Mouse (Mus musculus) liver, embryonic 15.5 days (tissue): ENCODE measurements around the gene Tmem202. TPM values are rescaled to one million over a fixed set of nuclear protein-coding genes. Genes with fewer than 3 reads are reported as not detected.

ENCODE experiments used
- ATAC-seq: fragments of 200-750 bp; cut with Nextera tagmentation; 2 replicates; pipeline ENCODE4 v1.8.0; 2017; ENCODE audit warnings: moderate number of reproducible peaks, mild to moderate bottlenecking, moderate library complexity; ENCODE audit not compliant: insufficient read depth
- H3K27ac ChIP-seq: fragments of 300-500 bp; sonication (generic); replicated peaks from 2 replicates; pipeline ENCODE4 v1.5.1; 2015; ENCODE audit warnings: mild to moderate bottlenecking, inconsistent platforms
- H3K27me3 ChIP-seq: fragments of 300-500 bp; sonication (generic); 2 replicates; pipeline ENCODE4 v1.6.1; 2015; ENCODE audit warnings: mild to moderate bottlenecking, inconsistent platforms
- H3K36me3 ChIP-seq: fragments of 300-500 bp; sonication (generic); replicated peaks from 2 replicates; pipeline ENCODE4 v1.6.1; 2015; ENCODE audit warnings: moderate library complexity, mild to moderate bottlenecking, inconsistent platforms
- H3K4me1 ChIP-seq: fragments of 300-500 bp; sonication (generic); replicated peaks from 2 replicates; pipeline ENCODE4 v1.6.1; 2015; ENCODE audit warnings: inconsistent platforms
- H3K4me2 ChIP-seq: fragments of 300-500 bp; sonication (generic); 2 replicates; pipeline ENCODE4 v1.6.1; 2015; ENCODE audit warnings: moderate library complexity, mild to moderate bottlenecking, inconsistent platforms
- H3K4me3 ChIP-seq: fragments of 300-500 bp; sonication (generic); replicated peaks from 2 replicates; pipeline ENCODE4 v1.5.1; 2015; ENCODE audit warnings: mild to moderate bottlenecking, inconsistent platforms
- H3K9ac ChIP-seq: fragments of 300-500 bp; sonication (generic); 2 replicates; pipeline ENCODE4 v1.6.1; 2015; ENCODE audit warnings: moderate library complexity, mild to moderate bottlenecking, inconsistent platforms
- H3K9me3 ChIP-seq: fragments of 300-500 bp; sonication (generic); replicated peaks from 2 replicates; pipeline ENCODE4 v1.6.1; 2016; ENCODE audit warnings: inconsistent platforms
- WGBS: fragments of 180-500 bp; shearing (Covaris S2); methylation state at CpG from one replicate; pipeline ENCODE4 v1.1.7; 2015; ENCODE audit warnings: mixed read lengths; ENCODE audit not compliant: insufficient replicate concordance; 5-methylcytosine and 5-hydroxymethylcytosine counted together
- polyA plus RNA-seq: library from polyadenylated mRNA; unstranded; fragments of >200 nt; fragmentation: Nextera tagmentation; extraction: Ambion mirVana; gene quantifications from 2 replicates; pipeline ENCODE4 v1.2.1, GENCODE M21; 2015

Gene Tmem202
- polyA plus RNA-seq, 1 experiment from 2014 or later = 0.08 TPM

DNA sequence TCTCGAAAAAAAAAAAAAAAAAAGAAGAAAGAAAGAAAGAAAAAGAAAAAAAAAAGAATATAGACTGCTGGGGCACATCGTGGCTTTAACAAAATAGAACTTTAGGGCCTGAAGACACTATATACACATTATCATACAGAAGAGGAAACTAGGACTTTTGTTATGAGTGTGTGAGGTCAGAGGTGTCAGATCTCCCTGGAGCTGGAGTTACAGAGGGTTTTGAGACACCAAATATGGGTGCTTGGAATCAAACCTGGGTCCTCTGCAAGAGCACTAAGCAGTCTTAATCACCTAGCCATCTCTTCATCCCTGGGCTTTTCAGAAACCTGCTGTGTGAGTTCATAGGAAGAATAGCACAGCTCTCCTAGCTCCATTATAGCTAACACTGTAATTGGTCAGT is 6.2 kb downstream of the Tmem202 start:
- Histone ChIP-seq H3K4me1 (0 out of 2 replicates have a peak, but pooled peaks cover 2% of the 10 kb centered on the region), H3K9me3 (no peaks in the 10 kb centered on the region), H3K9ac (no peak overlapping the region), H3K4me3 (no peak overlapping the region), H3K27me3 (no peaks in the 10 kb centered on the region), H3K4me2 (no peak overlapping the region), H3K27ac (no peak overlapping the region), H3K36me3 (no peaks in the 10 kb centered on the region)
- 27% methylated on average over 2 of the region's 2 CpGs for WGBS
- no peak for ATAC-seq

DNA sequence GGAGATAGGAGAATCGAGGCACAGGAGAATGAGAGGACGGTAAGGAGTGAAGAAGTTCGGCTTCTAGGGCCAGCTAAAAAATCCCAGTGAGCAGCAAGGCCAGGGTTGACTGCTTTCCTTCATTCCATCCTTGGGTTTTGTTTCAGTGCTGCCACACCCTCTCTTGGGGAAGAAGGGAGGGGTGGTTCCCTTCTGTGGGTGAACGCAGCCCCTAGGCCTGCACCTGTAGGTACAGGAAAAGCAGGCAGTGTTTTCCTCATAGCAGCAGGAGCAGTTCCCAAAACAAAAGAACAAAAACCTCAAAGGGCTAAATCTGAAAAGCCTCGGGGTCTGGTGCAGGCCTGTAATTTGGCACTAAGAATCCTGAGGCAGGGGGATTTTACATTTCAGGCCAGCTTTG is 8.0 kb downstream of the Tmem202 start:
- Histone ChIP-seq H3K36me3 (no peaks in the 10 kb centered on the region), H3K9ac (no peak overlapping the region), H3K27me3 (no peaks in the 10 kb centered on the region), H3K4me2 (no peak overlapping the region), H3K4me1 (no peaks in the 10 kb centered on the region), H3K27ac (no peak overlapping the region), H3K4me3 (no peak overlapping the region), H3K9me3 (no peaks in the 10 kb centered on the region)
- ATAC-seq = no peak
- WGBS = 46% methylated on average over 5 of the region's 5 CpGs

DNA sequence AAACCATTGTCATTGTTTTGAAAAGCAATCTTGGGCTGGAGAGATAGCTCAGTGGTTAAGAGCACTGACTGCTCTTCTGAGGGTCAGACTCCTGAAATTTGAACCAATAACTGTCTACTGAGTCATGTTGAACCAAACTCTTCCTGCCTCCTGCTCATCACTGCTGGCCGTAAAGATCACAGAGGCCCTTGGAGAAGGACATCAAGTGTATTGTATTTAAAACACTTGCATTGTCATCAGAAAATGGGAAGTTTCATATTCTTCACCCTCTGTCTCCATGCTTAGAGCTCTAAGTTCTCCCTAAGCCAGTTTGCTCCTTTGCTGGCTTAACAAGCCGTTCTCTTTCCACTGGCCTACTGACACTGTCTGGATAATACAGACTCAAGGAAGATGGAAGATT is 11.4 kb downstream of the Tmem202 start:
- H3K27me3 ChIP-seq = no peaks in the 10 kb centered on the region
- H3K36me3 ChIP-seq = no peaks in the 10 kb centered on the region
- no peak for ATAC-seq
- H3K4me3 ChIP-seq = no peak overlapping the region
- H3K27ac ChIP-seq = no peak overlapping the region
- H3K9ac ChIP-seq = no peak overlapping the region
- H3K4me2 ChIP-seq = no peak overlapping the region
- H3K4me1 ChIP-seq = no peaks in the 10 kb centered on the region
- H3K9me3 ChIP-seq = no peaks in the 10 kb centered on the region
- WGBS = 56% methylated on average over 2 of the region's 2 CpGs

DNA sequence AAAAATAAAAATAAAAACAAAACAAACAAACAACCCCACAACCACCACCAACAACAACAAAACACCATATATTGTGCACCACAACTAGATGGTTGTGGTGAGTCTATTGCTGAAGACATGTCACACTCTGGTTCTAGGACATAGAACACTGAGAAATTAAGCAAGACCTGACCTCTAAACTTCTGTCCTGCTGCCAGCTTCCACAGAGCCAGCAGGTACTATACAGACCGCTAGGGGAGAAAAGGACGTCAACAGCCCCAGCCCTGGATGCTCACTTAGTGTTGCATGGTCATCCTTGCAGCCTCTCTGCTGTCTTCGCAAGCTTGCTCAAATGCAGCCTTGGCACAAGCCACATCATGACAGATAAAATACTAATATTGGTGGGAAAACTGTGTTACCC is 12.1 kb downstream of the Tmem202 start:
- H3K4me3 ChIP-seq = no peak overlapping the region
- 0 out of 2 replicates have a peak, but pooled peaks cover 5% of the 10 kb centered on the region for H3K4me1 ChIP-seq
- H3K9me3 ChIP-seq = no peaks in the 10 kb centered on the region
- no peak for ATAC-seq
- 71% methylated on average over 3 of the region's 3 CpGs for WGBS
- H3K27me3 ChIP-seq = no peaks in the 10 kb centered on the region
- H3K27ac ChIP-seq = no peak overlapping the region
- no peak overlapping the region for H3K9ac ChIP-seq
- no peak overlapping the region for H3K4me2 ChIP-seq
- H3K36me3 ChIP-seq = no peaks in the 10 kb centered on the region

DNA sequence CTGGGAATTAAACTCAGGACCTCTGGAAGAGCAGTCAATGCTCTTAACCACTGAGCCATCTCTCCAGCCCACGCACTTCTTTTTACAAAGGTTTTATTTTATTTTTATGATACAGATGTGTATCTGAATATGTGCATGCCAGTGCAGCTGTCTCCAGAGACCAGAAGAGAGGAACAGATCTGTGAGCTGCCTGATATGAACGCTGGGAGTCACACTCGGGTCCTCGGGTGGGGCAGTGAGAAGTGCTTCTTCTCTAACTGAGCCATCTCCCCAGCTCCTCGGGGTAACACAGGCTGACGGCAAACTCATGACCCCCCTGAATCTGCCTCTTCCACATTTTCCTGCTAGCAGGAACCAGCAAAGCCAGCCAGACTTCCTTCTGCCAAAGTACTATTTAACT is 12.9 kb downstream of the Tmem202 start:
- 0 out of 2 replicates have a peak, but pooled peaks cover 5% of the 10 kb centered on the region for H3K4me1 ChIP-seq
- no peaks in the 10 kb centered on the region for H3K9me3 ChIP-seq
- no peak for ATAC-seq
- H3K4me3 ChIP-seq = no peak overlapping the region
- no peak overlapping the region for H3K4me2 ChIP-seq
- no peaks in the 10 kb centered on the region for H3K27me3 ChIP-seq
- H3K36me3 ChIP-seq = no peaks in the 10 kb centered on the region
- H3K9ac ChIP-seq = no peak overlapping the region
- no peak overlapping the region for H3K27ac ChIP-seq
- WGBS = 20% methylated on average over 6 of the region's 6 CpGs

DNA sequence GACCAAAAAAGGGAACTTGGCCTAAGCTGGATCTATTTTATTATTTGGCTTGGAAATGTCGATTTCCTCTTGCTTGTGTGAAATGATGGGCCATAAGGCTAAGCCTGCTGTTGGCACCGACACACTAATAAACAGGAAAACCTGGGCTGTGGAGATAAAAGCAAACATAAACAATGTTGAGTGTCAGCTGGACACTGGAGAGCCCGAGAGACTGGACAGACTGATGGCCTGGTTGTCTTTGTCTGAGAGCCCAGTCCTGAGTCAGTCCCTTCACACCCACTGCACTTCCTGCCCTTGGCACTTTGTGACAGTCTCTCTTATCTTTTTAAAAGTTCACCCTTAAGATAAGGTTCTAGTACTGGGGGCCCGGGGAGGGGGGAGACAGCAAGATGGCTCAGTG is 16.7 kb downstream of the Tmem202 start:
- 0 out of 2 replicates have a peak, but pooled peaks cover 5% of the 10 kb centered on the region for H3K4me1 ChIP-seq
- no peaks in the 10 kb centered on the region for H3K9me3 ChIP-seq
- H3K4me3 ChIP-seq = no peak overlapping the region
- H3K36me3 ChIP-seq = no peaks in the 10 kb centered on the region
- 17% methylated on average over 4 of the region's 4 CpGs for WGBS
- H3K9ac ChIP-seq = no peak overlapping the region
- no peak overlapping the region for H3K4me2 ChIP-seq
- no peaks in the 10 kb centered on the region for H3K27me3 ChIP-seq
- ATAC-seq = no peak
- H3K27ac ChIP-seq = no peak overlapping the region

DNA sequence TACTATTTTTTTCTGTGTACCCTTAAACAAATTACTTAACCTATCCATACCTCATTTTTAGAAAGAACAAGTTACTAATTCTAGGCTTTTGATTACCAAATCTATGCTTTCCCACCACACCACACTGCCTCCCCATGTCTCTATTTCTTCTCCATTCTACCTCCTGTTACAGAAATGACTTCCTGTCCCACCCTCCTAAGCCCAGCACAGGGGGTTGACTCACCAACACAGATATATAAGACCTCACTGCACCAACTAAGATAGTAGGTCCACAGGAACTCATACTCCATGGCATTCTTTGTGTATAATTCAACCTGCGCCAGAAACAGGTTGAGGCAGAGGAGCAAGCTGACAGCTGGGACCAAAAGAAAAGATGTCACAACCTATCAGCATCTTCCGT is 20.3 kb downstream of the Tmem202 start:
- no peak overlapping the region for H3K9ac ChIP-seq
- H3K27ac ChIP-seq = no peak overlapping the region
- H3K4me2 ChIP-seq = no peak overlapping the region
- H3K4me3 ChIP-seq = no peak overlapping the region
- no peaks in the 10 kb centered on the region for H3K36me3 ChIP-seq
- 53% methylated on average over 2 of the region's 2 CpGs for WGBS
- H3K9me3 ChIP-seq = no peaks in the 10 kb centered on the region
- H3K27me3 ChIP-seq = 0 out of 2 replicates have a peak, but pooled peaks cover 8% of the 10 kb centered on the region
- 0 out of 2 replicates have a peak, but pooled peaks cover 5% of the 10 kb centered on the region for H3K4me1 ChIP-seq
- ATAC-seq = no peak

DNA sequence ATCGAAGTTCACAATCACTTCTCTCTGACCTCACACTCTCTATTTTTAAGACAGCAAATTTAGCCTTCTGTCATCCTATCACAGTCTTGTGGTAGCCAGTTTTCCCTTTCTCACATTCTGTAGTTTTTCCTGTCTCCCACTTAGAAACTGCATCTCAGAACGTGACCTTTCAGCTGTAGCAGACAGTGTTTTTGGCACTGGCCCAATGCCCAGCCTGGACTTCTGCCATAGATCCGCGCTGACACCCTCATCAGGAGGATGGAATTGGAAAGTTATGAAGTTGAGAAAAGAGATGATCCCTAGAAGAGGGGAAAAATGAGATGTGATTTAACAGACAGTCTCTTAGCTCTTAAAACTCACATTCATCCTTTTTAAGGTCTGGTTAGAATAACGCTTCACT is 20.7 kb downstream of the Tmem202 start:
- no peak for ATAC-seq
- Histone ChIP-seq H3K4me3 (no peak overlapping the region), H3K4me2 (no peak overlapping the region), H3K27ac (no peak overlapping the region), H3K9me3 (no peaks in the 10 kb centered on the region), H3K4me1 (0 out of 2 replicates have a peak, but pooled peaks cover 5% of the 10 kb centered on the region), H3K36me3 (no peaks in the 10 kb centered on the region), H3K27me3 (0 out of 2 replicates have a peak, but pooled peaks cover 8% of the 10 kb centered on the region), H3K9ac (no peak overlapping the region)
- 57% methylated on average over 5 of the region's 5 CpGs for WGBS

DNA sequence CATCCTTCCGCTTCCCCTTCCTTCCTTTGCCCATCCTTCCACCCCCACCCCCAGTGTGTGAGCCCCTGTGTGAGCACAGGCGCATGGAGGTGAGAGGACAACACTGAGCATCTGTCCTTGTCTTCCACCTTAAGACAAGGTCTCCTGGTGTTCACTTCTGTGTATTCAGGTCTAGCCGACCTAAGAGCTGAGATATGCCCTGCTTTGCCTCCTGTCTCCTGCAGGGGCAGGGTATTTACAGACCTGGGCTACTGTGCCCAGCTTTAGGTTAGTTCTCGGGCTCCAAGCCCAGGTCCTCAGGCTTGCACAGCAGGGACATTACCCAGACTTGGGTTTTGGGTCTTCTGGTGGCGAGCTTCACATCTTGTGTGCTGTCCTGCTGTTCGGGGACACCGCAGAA is 22.5 kb downstream of the Tmem202 start:
- Histone ChIP-seq H3K4me1 (no peaks in the 10 kb centered on the region), H3K9me3 (no peaks in the 10 kb centered on the region), H3K27me3 (0 out of 2 replicates have a peak, but pooled peaks cover 8% of the 10 kb centered on the region), H3K36me3 (no peaks in the 10 kb centered on the region), H3K4me3 (no peak overlapping the region), H3K9ac (no peak overlapping the region), H3K27ac (no peak overlapping the region), H3K4me2 (no peak overlapping the region)
- 49% methylated on average over 7 of the region's 7 CpGs for WGBS
- ATAC-seq = no peak

DNA sequence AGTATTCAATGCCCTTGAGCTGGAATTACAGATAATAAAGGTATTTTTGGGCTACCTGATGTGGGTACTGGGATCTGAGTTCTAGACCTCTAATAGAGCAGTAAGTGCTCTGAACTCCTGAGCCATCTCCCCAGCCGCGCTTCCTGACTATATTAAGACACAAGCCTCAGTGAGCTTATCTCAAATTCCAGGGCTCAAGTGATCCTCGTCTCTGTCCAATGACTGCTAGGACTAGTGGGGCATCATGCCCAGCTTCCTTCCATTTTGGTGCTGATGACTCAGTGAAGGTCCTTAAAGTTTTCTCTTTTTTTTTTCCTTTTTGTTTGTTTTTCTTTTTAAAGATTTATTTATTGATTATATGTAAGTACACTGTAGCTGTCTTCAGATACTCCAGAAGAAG is 24.6 kb downstream of the Tmem202 start:
- Histone ChIP-seq H3K4me1 (no peaks in the 10 kb centered on the region), H3K9ac (no peak overlapping the region), H3K27ac (no peak overlapping the region), H3K27me3 (peaks cover 8% of the 10 kb centered on the region; the same call in 1 of the 2 replicates), H3K4me3 (no peak overlapping the region), H3K9me3 (no peaks in the 10 kb centered on the region), H3K36me3 (no peaks in the 10 kb centered on the region), H3K4me2 (no peak overlapping the region)
- 22% methylated on average over 3 of the region's 3 CpGs for WGBS
- no peak for ATAC-seq

DNA sequence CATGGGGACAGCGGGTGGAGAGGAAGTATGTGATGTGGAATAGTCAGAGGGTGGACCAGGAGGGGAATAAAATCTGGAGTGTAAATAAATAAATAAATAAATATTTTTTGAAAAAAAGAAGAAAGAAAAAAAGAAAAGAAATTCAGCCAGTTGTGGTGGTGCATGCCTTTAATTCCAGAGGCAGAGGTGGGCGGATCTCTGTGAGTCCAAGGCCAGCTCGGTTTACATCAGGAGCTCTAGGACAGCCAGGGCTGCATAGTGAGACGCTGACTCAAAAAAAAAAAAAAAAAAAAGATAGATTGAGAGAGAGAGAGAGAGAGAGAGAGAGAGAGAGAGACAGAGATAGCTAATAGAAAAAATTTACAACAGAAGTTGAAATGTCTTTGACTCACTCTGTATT is 27.3 kb downstream of the Tmem202 start:
- Histone ChIP-seq H3K4me1 (no peaks in the 10 kb centered on the region), H3K4me2 (no peak overlapping the region), H3K27me3 (peaks cover 6% of the 10 kb centered on the region; the same call in 1 of the 2 replicates), H3K4me3 (no peak overlapping the region), H3K9ac (no peak overlapping the region), H3K36me3 (no peaks in the 10 kb centered on the region), H3K9me3 (no peaks in the 10 kb centered on the region), H3K27ac (no peak overlapping the region)
- 49% methylated on average over 4 of the region's 4 CpGs for WGBS
- ATAC-seq = no peak

DNA sequence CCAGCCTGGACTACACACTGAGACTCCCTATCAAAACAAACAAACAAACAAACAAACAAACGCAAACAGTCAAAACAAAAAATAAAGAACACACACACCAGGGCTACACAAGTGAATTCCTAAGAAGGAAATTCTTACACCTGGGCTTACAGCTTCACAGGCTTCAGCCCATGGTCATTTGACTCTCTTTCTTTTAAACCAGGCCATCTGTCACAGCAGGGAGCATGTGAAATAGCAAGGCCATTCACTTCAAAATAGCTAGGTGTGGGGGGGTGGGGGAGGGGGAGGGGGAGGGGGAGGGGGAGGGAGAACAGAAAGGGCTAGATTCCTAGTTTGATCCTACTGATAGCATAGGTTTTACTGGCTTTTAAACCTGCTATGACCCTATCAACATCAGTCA is 31.5 kb downstream of the Tmem202 start:
- H3K9ac ChIP-seq = no peak overlapping the region
- no peak for ATAC-seq
- no peak overlapping the region for H3K4me2 ChIP-seq
- H3K36me3 ChIP-seq = no peaks in the 10 kb centered on the region
- no peaks in the 10 kb centered on the region for H3K9me3 ChIP-seq
- 54% methylated on average over 1 of the region's 1 CpGs for WGBS
- no peak overlapping the region for H3K4me3 ChIP-seq
- no peaks in the 10 kb centered on the region; the same call in 1 of the 2 replicates for H3K27me3 ChIP-seq
- no peak overlapping the region for H3K27ac ChIP-seq
- H3K4me1 ChIP-seq = no peaks in the 10 kb centered on the region
